Mouse (Mus musculus) adrenal gland, postnatal 0 days (tissue): ENCODE results near the gene Tmem63b. TPM values are rescaled to one million over a fixed set of nuclear protein-coding genes. Genes with fewer than 3 reads are reported as not detected.

Experiments used
- polyA plus RNA-seq: library from polyadenylated mRNA; unstranded; fragments of >200 nt; fragmentation: Nextera tagmentation; extraction: Ambion mirVana; gene quantifications from 2 replicates; pipeline ENCODE4 v1.2.1, GENCODE M21; 2015

Gene Tmem63b
- polyA plus RNA-seq, result 26.0 and 27.7 TPM in 2 replicates

GRCm38 (mm10) chr17:45686716-45687115 is at the start of gene Tmem63b:
Tmem63b (minus strand) TSS chr17:45686905.

DNA sequence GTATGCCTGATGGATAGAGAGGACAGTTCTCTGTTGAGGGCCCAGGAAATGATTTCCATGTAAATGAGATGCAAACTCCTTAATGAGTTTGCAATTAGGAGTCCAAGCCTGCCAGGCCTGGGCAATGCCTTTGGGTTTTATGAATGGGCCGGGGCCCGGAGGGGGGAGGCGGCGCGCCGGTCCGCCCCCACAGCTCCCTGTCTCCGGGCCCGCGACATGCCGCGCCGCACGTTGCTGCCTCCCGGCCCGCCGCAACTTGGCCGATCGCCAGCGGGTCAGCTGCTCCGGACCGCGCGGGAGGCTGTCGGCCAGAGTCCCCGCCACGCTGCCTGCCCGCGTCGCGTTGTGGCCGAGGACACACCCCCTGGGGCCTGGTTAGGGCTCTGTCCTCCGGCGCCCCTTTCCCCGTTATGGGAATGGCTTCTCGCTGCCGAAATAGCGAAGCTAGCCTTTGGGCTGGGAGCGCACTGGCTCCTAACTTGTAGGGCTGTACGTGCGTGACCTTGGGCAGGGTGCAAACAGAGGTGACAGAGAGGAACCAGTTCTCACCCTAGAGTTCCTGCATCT is 47.1 kb upstream of the Tmem63b start, which contains the start of gene 1600014C23Rik:
Gene 1600014C23Rik (minus strand): TSS at position 110 of the 567 bp plus-strand sequence.

DNA sequence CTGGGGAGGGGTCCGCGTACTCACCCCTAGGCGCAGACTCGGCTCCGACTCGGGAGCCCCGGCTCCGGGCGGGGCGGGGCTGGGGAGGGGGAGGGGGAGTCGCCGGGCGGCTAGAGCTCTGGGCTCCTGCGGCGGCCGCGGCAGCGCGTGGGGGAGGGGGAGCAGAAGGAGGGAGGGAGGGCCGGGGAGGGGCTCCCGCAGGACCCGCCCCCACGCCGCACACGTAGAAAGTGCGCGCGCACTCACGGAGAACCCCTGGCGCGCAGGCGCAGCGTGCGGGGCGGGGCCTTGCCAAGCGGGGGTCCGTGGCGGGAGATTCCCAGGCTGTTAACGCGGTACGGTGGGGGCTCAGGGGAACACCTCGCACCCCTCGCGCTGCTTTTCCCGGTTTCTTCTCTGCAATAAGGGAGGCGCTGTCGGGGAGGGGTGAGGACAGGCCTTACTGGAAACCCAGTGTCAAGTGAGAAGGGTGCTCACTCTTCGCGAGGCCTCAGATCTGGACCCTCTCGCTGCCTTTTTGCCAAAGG is 549 bp downstream of the Tmem63b start, which contains the start of gene Mrpl14:
Gene Mrpl14 (plus strand): TSS at position 230 of the 527 bp plus-strand sequence.

GRCm38 (mm10) chr17:45659225-45659624 is 27.5 kb downstream of the Tmem63b start, which contains the start of gene Capn11:
Capn11 (minus strand) TSS chr17:45659325.

Other genes starting within 250 kb of the Tmem63b start
- 0.39 and 2.3 TPM in 2 replicates for gene Spats1, start 211.5 kb downstream of the Tmem63b start, polyA plus RNA-seq
- 5.1 and 8.6 TPM in 2 replicates for gene Aars2, start 180.1 kb downstream of the Tmem63b start, polyA plus RNA-seq
- gene Tcte1, start 163.5 kb downstream of the Tmem63b start, polyA plus RNA-seq, result 0.06 and 0.47 TPM in 2 replicates
- gene Tmem151b, start 137.2 kb downstream of the Tmem63b start, polyA plus RNA-seq, result 1.2 and 5.1 TPM in 2 replicates
- 3.6 and 4.3 TPM in 2 replicates for gene Nfkbie, start 131.2 kb downstream of the Tmem63b start, polyA plus RNA-seq
- gene Slc35b2, start 123.0 kb downstream of the Tmem63b start, polyA plus RNA-seq, result 143 and 167 TPM in 2 replicates
- 726 and 876 TPM in 2 replicates for gene Hsp90ab1, start 113.6 kb downstream of the Tmem63b start, polyA plus RNA-seq
- gene Slc29a1, start 87.3 kb downstream of the Tmem63b start, polyA plus RNA-seq, result 94.3 and 154 TPM in 2 replicates
- 0.17 and 0.74 TPM in 2 replicates for gene Mymx, start 84.8 kb downstream of the Tmem63b start, polyA plus RNA-seq
- gene Capn11, start 27.6 kb downstream of the Tmem63b start, polyA plus RNA-seq, result 0.10 and 0.76 TPM in 2 replicates
- 265 and 310 TPM in 2 replicates for gene Mrpl14, start 583 bp downstream of the Tmem63b start, polyA plus RNA-seq
- not detected in 2 replicates for gene 1600014C23Rik, start 46.9 kb upstream of the Tmem63b start, polyA plus RNA-seq